Mouse (Mus musculus) c-Kit-positive CD71-positive TER-119-negative erythroid progenitor cells, embryonic 14.5 days (primary cell): ENCODE measurements around the gene Gm42906.

Experiments used
- DNase-seq: peaks from one replicate; pipeline ENCODE4 v3.0.0-alpha.2; 2013; ENCODE audit warnings: low read depth

The Gm42906 gene

DNA sequence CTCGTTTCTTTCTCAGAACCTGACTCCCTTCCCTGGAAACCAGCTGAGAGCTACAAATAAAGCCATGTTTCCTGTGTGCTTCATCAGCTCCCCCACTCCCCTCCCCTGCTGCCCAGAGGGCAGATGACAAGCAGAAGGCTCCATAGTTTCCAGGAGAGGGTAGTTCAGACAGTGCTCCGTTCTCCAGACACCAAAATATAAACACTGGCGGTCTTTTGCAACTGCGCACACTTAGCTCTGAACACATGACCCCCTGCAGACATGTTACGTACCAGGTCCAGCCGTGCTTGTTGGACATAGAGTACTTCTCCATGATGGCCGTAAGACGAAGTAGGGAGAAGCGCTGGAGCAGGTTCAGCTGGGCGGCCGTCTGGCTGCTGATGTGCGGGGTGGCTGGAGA is 367.5 kb downstream of the Gm42906 start:
- no peak for DNase-seq

DNA sequence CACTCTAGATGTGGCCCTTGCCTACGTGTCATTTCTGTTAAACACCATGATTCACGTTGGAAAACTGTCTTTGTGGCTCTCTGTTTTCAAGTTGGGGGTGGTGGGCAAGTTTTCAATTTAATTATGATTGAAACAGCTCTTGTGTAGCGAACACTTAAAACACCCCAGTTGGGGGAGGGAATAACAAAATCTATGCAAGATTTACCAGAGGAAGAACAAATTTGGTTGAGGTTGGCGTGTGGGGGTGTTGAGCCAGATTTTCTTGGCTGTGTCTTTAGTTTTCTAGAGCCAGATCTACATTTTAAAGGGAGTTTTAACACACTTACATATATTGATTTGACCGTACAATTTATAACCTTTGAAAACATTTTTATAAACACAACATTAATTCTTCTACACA is 368.2 kb downstream of the Gm42906 start:
- no peak for DNase-seq

DNA sequence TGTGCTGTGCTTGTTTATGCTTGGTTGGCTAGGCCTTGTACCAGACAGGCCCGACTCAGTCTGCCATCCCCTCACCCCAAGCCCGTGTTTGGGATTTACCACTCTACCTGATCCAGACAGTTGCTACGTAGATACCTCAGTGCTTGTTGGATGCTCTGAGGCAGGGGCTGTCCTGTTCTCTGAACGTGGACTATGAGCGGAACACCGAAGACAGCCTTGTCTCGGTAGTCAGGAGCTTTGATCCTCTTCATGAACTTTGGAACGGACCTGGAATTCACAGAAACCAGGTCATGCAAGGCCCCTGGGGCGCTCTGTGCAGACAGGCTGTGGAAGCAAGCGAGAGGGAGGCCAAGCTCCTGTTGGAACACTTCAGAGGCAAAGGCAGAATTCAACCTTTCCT is 368.6 kb downstream of the Gm42906 start:
- no peak for DNase-seq

DNA sequence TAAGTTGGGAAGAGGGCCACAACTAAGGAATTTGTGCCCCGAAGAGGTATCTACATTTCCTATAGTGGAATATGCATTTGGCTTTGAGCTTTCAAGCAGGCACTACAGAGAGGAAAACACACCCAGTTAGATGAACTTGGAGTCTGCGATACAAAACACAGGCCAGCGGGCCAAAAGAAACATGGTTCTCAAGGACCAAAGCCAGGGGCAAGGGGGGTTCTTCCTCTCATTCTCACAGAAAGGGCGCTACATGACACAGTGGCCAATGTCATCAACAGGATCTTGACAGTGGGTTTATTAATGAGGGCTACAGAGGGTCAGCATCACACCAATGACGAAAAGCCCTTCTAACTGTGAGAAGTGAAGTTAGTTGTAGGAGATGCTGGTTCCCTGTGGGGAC is 370.2 kb downstream of the Gm42906 start:
- no peak for DNase-seq

DNA sequence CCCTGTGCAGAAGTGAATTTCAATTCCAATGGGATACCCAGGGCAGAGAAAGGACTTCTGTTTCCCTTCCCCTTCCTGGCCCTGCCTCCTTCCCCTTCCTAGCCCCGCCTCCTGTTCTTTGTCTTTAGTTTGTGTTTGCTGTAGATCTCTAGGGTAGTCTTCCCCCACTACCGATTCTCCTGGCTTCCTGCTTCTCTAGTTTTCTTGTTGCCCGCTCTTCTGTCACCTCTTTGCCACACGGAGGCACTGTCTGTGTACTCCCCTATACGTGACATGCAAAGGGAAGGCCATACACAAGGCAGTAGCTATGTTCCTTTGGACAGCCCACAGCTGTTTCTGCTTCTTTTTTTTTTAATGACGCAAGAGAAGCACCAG is 371.1 kb downstream of the Gm42906 start:
- DNase-seq: no peak

DNA sequence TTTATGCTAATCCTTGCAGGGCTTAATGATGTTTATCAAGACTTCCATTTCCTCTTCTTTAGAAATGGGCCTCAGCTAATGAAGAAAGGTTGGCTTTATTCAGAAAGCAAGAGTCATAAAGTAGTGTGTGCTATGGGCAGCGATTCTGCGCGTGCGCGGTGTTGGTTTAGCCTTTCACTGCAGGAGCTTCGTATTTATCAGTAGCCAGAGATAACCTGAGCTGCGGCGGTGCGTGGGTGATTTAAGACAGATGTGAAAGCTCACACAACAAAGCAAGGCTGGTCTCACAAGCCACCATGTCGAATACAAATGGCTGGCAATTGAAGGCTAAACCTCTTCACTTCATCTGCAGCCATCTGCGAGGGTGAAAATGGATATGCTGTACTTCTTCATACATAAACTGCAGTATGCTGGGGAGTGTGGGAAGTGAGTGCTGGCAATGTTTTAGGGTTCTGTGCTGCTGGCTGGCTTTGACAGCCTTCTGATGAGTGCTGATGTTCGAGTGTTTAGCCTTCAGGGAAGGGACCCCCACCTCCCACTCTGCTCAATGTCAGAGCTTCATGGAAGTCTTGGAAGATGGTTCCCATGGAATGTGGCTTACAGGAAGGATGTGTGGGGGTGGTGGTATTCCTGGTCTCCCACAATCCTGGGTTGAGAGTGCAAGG is 371.6 kb downstream of the Gm42906 start:
- DNase-seq: no peak

DNA sequence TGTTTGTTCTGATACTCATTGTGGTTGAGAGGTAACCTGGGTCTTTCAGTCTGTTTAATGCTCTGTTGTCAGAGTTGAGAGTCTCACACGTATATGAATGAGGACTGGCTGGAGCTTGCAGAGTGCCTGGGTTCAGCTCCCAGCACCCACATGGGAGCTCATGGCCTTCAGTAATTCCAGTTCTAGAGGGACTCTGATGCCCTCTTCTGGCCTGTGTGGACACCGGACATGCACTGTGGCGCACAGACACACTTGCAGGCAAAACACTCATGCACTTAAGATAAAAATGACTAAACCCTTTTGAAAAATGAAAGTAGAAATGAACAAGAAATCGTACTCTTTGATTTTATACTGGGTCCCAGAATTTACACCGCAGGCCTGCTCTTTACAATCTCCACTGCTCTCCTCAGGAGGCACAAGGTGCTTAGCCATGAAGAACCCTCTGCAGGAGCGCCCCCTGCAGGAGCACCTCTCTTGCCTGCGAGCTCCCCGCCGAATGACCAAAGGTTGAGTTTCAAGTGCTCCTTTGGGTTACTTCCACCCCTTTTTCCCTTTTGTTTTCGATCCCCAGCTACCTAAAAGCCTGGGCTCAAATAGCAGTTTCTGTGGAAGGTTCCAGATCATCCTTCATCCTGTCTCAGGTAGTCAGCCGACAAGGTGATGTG is 372.4 kb downstream of the Gm42906 start:
- no peak for DNase-seq

DNA sequence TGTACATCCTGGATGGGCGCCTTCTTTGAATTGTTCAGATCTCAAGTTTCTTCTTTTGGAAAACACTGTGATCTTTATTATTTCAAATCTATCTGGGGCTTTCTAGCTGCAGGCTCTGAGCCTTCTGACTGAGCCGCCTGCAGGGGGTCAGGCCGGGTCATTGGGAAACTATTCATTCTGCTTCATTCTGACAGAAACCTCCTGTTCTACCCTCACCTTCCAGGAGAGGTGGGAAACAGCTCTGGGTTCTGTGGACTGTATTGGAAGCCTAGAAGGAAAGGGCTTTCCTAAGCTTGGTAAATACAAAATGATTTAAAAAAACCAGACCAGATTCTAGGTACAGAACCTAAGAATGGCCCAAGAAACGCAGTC is 373.2 kb downstream of the Gm42906 start:
- no peak for DNase-seq

DNA sequence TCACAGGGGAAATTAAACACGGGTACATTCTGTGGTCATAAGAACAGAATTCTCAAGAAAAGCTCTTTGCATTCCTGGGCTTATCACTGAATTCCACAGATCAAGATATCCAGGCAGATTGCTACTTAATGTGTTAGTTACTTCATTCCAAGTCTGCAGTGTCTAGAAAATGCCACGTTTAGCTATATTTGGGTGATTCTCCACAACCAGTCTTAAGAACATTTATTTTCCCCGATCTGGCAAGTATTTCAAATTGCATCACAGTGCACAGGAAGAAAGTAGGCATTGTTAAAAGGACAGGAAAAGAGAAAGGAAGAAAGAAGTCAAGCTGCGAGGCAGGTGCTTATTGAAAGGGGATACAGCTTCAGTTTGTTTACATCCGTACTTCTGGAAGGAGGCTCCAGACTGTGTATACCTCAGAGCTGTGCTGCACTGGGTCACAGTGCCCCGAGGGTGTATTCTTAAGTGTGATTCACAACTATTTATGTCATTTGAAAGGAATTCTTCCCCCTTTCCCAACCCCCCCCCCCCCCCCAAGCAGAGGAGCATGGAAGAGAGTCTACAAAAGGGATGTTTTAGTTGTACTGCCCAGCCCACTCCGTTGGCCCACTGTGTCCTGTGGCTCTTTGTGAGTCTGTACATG is 373.7 kb downstream of the Gm42906 start:
- no peak for DNase-seq

DNA sequence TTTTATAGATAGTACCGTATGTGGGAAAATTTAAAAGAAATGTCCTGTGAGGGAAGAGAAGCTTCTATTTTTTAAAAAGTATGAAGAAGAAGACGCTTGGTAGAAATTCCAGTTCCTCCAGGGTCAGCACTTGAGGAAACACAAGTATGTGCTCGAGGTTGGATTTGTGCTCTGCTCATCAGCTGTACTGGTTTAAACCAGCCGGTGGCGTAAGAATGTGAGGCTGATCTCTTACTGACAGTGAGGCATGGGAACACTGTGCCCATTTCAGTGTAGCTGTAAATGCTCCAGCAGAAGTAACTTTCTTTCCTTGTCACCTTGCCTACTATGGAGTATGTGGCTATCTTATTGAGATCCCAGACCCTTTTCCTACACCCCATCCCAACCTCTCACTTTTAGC is 374.8 kb downstream of the Gm42906 start:
- no peak for DNase-seq

DNA sequence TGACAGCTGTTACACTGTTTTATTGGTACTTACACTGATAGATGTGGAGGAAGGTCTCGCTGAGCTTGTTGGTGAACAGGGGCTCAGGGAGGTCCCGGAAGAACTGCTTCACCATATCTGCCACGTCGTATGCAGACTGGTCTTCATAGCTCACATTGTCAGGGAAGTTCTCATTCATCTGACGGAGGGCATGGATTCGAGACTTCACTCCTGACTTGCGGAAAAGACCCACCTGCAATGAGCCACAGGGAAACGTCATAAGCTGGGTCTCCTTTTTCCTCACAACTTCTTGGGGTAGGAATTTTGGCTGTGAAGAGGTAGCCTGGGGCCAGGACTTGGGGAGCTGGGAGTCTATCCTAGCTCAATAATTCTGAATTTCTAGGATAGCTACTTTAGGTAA is 375.6 kb downstream of the Gm42906 start:
- DNase-seq: no peak

DNA sequence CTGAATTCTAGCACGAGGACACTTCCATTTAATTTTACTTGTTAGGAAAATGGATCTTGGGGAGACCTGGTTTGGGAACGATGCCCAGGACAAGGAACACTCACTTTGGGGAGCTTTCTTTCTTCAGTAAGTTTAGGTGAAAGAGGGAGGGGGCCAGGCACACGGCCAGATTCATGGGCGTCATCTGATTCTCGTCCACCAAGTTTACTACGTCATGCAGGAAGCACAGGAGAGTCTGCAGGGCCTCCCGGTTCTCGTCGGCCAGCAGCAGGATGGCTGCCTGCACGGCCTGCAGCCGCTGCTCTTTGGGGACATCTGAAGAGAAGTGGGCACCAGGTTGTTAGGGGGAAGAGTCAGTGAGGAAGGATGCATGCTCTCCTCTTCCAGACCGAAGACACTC is 380.5 kb downstream of the Gm42906 start:
- DNase-seq: no peak

DNA sequence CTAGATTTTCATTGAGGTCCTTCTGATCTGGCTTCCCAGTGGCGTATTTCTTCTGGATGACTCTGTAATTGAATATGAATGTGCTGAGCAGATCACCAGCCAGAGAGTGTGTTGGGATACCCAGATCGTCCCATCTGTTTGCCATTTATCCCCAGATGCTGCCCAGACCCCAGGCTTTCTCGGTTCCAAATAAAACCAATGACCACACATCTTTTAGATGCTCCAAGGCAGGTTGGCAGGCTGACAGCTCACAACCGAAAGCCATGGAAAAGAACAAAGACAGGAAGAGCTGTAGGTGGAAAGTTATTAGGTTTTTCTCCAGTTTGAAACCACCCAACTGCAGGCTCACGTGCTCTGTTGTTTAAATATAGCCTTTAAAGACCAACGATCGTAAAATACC is 381.0 kb downstream of the Gm42906 start:
- DNase-seq: no peak

DNA sequence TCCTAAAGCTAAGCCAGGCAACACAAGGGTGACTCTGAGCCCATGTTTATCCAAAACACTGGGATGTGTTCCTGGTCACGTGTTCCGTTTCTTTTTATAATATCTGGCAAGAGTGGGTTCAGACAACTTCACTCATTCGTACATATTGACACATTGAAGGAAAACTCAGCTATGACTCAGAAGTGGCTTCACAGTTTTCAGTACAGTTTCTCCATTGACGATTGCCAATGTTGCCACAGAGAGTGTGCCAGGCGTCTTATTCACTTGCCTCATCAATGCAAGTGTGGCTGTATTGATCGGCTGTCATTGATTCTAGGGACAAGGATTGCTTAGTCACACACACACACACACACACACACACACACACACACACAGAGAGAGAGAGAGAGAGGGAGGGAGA is 381.8 kb downstream of the Gm42906 start:
- DNase-seq: no peak

DNA sequence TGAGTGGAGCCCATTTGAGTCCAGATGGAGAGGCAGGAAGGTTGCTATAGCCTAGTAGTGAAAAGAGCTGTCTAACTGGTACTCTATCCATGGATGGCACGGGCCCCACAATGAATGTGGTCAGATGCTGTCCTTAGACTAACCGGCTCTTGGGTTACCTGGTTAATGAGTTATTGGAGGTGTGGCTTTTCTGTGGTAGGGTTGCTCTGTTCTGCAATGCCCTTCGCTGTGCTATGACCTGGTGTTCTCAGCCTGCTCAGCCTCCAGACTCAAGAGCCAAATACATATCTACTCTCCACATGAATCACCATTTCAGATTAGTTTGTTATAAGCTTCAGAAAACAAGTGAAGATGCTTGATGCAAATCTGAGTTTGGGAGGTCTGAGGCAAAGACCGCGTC is 385.1 kb downstream of the Gm42906 start:
- no peak for DNase-seq

DNA sequence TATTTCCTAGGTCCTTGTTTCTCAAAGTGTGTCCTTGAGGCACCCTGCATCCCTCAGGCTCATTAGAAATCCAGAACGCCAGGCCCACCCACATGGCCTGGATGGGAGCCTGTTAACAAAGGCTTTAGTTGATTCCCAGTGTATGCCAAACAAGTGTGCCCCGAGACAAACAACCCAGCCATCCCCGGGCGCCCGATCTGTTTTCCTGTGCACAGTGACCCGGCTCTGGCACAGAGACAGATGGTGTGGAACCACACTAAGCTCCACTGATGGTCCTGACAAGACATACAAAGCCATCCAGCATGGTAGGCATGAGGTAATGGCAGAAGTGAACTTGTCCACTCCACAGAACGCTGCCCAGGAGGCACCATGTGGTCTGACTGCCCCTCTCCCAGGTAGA is 390.1 kb downstream of the Gm42906 start:
- no peak for DNase-seq

DNA sequence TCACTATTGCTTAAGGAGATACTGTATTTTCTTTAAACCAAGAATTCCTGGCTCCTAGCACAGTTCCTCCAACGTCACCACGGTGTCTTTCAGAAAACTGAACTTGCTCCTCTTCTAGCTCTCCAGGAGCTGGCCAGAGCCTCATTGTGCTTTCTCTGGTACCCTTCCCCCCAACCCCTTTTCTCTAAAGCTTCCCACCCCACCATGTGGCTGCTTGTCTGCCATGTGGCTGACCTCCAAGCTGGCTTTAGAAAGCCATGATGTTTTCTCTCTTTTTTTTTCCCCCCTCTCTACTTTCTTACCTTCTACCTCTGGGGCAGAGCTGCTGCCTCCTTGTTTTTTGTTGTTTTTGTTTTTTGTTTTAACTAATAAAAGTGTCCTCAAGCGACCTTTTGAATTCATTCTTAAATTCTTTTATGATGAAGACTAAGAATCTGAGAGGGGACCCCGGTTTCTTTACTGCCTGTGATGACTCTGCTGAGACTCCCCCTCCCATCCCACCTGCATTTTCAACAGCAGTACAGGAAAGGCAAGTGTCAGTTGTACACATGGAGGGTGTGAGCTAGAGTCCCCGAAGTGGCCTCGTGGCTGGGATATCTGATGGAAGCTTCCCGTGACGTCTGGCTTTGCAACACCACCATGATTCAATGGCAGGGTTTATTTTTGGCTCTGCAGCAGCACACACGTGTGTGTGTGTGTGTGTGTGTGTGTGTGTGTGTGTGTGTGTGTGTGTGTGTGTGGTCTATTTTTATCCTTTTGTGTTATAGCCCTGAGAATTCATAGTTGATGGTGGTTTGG is 393.0 kb downstream of the Gm42906 start:
- DNase-seq: no peak

DNA sequence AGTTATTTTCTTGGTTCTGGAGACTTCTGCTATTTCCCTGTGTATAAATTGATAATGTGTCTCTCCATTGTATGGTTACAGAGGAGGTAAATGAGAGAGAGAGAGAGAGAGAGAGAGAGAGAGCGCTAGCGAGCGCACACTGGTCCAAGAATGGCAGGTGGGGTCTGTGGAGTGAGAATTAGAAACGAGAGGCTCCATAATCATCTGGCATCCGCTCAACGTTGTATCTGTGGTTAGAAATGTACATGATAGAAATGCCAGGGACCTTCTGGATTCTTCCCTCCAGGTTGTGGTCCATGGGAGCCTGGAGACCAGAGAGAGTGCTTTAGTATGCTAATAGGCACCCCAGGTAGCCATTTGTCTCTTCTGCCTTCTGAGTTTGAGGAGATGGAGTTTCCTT is 399.1 kb downstream of the Gm42906 start:
- no peak for DNase-seq

DNA sequence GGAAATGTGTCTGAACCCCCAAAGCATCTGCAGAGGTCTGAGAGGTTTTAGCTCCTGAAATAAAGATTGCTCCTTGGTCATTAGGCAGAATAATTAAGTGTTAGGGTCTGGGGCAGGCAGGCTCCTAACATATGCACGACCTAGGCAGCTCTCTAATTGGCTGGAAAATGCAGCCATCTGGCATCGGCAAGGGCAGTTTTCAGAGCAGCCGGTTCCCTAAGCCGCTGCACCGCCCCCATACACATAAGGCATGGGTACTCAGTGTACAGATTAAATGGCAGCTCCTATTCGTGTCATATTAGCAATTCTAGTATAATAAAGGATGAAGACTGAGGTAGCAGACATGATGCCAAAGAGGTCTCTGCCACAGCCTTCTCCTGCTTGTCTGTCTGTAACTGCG is 400.8 kb downstream of the Gm42906 start:
- DNase-seq: no peak

DNA sequence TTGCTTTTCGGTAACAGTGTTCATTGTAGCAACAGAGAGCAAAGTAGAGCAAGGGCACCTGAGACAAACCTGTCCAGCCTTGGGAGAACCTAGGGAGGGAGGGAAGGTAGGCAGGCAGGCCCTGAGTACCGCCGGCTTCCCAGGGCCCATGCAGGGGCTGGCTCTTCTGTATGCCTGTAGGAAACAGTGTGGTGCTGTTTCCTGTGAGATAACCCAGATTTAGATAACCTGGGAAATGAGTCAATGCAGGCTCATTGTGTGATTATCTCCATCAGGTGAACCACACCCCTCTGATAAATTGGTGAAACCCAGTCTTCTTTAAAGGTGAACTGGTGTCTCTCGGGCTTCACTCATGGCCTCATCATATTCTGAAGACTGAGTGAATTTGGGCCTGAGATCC is 401.9 kb downstream of the Gm42906 start:
- no peak for DNase-seq

DNA sequence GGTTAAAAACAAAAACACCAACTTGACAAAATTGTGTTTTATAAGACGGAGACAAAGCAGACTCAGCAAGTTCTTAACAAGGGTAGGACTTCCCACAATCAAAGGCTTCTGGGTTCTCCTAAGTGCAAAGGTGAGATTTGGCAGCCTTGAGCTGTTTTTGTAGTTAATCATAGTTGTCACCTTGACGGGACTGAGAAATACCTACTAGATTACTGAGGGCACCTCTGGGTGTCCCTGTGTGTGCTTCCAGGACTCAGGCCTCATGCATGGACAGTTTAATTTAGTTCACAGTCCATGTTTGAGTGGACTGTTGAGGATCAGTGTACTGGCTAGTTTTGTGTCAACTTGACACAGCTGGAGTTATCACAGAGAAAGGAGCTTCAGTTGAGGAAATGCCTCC is 403.5 kb downstream of the Gm42906 start:
- no peak for DNase-seq

DNA sequence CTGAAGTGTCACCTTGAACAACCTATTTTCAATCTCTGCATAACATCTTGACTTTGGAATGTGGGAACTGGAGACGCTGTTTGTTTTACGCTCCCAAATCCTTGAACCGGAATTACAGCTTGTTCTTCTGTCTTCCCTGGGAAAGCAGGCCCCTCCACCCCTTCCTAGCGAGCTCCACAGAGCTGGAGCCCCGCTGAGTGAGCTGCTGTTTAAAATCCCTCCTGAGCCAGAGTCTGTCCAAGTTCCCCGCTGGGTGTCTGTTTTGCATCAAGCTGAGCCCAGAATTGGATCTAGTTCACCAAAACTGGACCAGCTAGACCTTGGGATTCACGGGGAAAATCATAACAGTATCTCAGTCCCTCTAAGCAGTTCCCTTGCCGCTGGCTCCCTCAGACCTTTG is 404.5 kb downstream of the Gm42906 start:
- DNase-seq: no peak

DNA sequence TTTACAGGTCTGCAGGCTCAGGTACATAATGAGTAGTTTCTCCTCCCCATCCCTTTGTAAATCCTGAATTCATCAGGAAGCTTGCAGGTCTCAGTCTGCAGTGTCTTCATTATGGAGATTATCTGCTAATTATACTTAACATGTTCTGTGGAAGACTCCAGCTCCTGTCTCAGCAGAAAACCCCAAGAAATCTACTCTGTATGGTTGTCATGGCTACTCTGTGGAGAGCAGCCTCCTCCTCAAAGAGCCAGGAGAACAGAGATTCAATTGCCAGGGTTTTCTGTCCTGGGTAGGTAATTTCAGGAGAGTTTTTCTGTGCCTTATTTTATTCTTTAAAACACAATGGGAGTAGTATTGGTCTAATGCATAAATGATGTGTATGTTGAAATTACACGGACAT is 405.0 kb downstream of the Gm42906 start:
- DNase-seq: no peak
